Mouse (Mus musculus): Measurements from ENCODE around the gene Spef1. TPM values are rescaled to one million over a fixed set of nuclear protein-coding genes. Genes with fewer than 3 reads are reported as not detected.

Spef1 gene
- polyA plus RNA-seq, 1 experiment from 2014 or later, result 1.3 TPM

DNA sequence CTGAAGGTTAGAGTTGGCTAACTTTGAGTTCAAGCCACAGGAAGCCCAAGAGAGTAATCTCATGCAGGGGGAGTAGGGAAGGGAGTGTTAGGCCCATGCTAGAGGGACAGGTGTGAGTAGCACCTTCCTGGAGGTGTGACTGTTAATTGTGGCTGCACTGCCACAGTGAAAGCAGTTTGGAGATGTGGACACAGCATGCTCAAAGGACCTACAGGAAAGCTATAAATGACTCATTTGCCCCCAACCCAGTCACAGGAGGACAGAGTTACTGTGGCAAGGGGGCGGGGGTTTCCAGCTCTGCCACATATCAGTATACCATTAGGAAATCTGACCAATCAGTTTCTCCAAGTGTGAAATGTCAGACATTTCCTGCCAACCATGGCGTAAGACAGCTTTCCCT is 41.5 kb downstream of the Spef1 start:
- no peak overlapping the region for H3K27ac ChIP-seq (ENCODE audit: low read depth, low read length)
- no peak overlapping the region for H3K9ac ChIP-seq (ENCODE audit: low read depth, low read length)
- H3K27me3 ChIP-seq (replicated peaks; ENCODE audit: control insufficient read depth, insufficient read depth, low read length), result no peaks in the 10 kb centered on the region
- H3K4me1 ChIP-seq (replicated peaks; ENCODE audit: control insufficient read depth, insufficient read depth, low read length), result peaks cover 20% of the 10 kb centered on the region
- no peak overlapping the region for H3K4me2 ChIP-seq
- ATAC-seq (replicated peaks; ENCODE audit: low FRiP score) (no peak), DNase-seq (ENCODE audit: low spot score) (no peak)
- 83% methylated on average over 2 of the region's 2 CpGs for WGBS
- H3K9me3 ChIP-seq (ENCODE audit: control insufficient read depth, low read length), result no peaks in the 10 kb centered on the region
- H3K4me3 ChIP-seq (ENCODE audit: low read depth, low read length), result no peak overlapping the region
- peaks cover 39% of the 10 kb centered on the region for H3K36me3 ChIP-seq (ENCODE audit: control insufficient read depth, insufficient read depth, low read length)

DNA sequence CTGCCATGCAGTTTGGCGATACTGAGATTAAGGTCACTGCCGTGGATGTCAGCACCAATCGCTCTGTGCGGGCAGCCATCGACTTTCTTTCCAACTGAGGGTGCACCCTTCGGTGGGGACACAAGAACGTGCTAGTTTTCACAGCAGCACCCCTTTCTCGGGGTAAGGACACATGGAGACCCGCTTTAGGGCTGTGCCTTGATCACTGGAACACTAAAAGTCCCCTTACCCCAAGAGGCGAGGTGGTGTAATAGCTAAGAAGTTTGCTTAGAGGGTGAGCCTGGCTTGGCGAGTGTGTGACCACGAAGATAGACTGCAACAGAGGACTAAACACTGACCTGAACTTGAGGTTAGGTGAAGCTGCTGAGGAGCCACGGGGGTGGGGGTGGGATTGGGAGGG is 42.0 kb downstream of the Spef1 start:
- DNase-seq (ENCODE audit: low spot score) (no peak), ATAC-seq (replicated peaks; ENCODE audit: low FRiP score) (no peak)
- no peak overlapping the region for H3K27ac ChIP-seq (ENCODE audit: low read depth, low read length)
- no peaks in the 10 kb centered on the region for H3K9me3 ChIP-seq (ENCODE audit: control insufficient read depth, low read length)
- H3K4me1 ChIP-seq (replicated peaks; ENCODE audit: control insufficient read depth, insufficient read depth, low read length), result peaks cover 20% of the 10 kb centered on the region
- H3K4me2 ChIP-seq, result no peak overlapping the region
- H3K36me3 ChIP-seq (ENCODE audit: control insufficient read depth, insufficient read depth, low read length), result peaks cover 37% of the 10 kb centered on the region
- no peak overlapping the region for H3K4me3 ChIP-seq (ENCODE audit: low read depth, low read length)
- H3K27me3 ChIP-seq (replicated peaks; ENCODE audit: control insufficient read depth, insufficient read depth, low read length), result no peaks in the 10 kb centered on the region
- H3K9ac ChIP-seq (ENCODE audit: low read depth, low read length), result no peak overlapping the region
- WGBS, result 69% methylated on average over 13 of the region's 13 CpGs

DNA sequence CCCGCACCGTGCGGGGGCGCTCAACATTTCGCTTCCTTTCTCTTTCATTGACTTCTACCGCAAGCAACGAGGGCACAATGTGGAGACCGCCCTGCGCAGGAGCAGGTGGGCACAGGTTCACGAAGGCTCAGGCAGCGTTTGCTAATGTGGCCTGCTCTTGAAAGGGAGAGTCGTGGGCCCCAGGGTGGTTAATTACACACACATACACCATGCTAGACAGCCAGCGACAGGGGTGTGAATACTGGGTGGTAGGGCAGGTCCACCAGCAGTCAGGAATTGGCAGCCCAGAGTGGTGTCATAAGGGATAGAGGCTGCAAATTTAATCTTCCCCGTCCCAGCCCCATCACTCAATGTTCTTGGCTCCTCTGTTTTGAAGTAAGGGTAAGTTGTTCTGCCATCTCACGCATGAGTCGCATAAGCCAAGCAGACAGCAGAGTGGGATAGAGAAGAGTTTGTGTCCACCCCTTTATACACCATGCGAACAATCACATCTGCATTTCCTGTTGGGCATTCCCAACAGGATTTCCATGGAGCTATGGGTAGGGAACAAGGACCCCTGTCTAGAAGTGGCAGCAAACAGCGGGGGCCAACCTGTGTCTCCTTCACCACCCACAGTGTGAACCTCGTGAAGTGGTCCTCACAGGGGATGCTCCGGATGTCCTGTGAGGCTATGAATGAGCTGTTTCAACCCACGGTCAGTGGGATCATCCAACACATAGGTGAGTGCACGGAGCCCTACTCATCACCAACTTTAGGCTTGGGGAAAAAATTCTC is 43.9 kb downstream of the Spef1 start:
- H3K4me3 ChIP-seq (ENCODE audit: low read depth, low read length), result no peak overlapping the region
- peaks cover 39% of the 10 kb centered on the region for H3K36me3 ChIP-seq (ENCODE audit: control insufficient read depth, insufficient read depth, low read length)
- H3K27me3 ChIP-seq (replicated peaks; ENCODE audit: control insufficient read depth, insufficient read depth, low read length), result no peaks in the 10 kb centered on the region
- ATAC-seq (replicated peaks; ENCODE audit: low FRiP score), result 0 out of 2 replicates have a peak, but pooled peaks have one; percentile 16
- no peak overlapping the region for H3K27ac ChIP-seq (ENCODE audit: low read depth, low read length)
- H3K9ac ChIP-seq (ENCODE audit: low read depth, low read length), result no peak overlapping the region
- H3K4me1 ChIP-seq (replicated peaks; ENCODE audit: control insufficient read depth, insufficient read depth, low read length), result peaks cover 24% of the 10 kb centered on the region
- WGBS, result 74% methylated on average over 22 of the region's 22 CpGs
- no peak for DNase-seq (ENCODE audit: low spot score)
- peak overlapping the region; percentile 46 for H3K4me2 ChIP-seq
- H3K9me3 ChIP-seq (ENCODE audit: control insufficient read depth, low read length), result no peaks in the 10 kb centered on the region

DNA sequence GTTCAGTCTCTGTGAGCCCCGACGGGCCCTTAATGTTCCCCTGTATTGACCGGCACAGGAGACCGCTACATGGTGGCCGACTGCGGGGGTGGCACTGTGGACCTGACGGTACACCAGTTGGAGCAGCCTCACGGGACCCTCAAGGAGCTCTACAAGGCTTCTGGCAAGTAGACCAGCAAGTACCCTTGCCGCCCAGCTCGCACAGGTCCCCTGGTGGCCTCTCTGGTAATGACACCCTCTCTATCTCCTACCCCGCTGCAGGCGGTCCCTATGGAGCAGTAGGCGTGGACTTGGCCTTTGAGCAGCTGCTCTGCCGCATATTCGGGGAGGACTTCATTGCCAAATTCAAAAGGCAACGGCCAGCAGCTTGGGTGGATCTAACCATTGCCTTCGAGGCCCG is 44.5 kb downstream of the Spef1 start:
- H3K4me2 ChIP-seq, result peak overlapping the region; percentile 46
- H3K9me3 ChIP-seq (ENCODE audit: control insufficient read depth, low read length), result no peaks in the 10 kb centered on the region
- H3K4me1 ChIP-seq (replicated peaks; ENCODE audit: control insufficient read depth, insufficient read depth, low read length), result peaks cover 24% of the 10 kb centered on the region
- H3K36me3 ChIP-seq (ENCODE audit: control insufficient read depth, insufficient read depth, low read length), result peaks cover 38% of the 10 kb centered on the region
- H3K27ac ChIP-seq (ENCODE audit: low read depth, low read length), result 0 out of 2 replicates have a peak overlapping the region, but pooled peaks have one; percentile 21
- no peaks in the 10 kb centered on the region for H3K27me3 ChIP-seq (replicated peaks; ENCODE audit: control insufficient read depth, insufficient read depth, low read length)
- 25% methylated on average over 18 of the region's 18 CpGs for whole genome bisulfite sequencing
- ATAC-seq (replicated peaks; ENCODE audit: low FRiP score) (peak; percentile 81), DNase-seq (ENCODE audit: low spot score) (peak; percentile 83)
- H3K9ac ChIP-seq (ENCODE audit: low read depth, low read length), result no peak overlapping the region
- no peak overlapping the region for H3K4me3 ChIP-seq (ENCODE audit: low read depth, low read length)

DNA sequence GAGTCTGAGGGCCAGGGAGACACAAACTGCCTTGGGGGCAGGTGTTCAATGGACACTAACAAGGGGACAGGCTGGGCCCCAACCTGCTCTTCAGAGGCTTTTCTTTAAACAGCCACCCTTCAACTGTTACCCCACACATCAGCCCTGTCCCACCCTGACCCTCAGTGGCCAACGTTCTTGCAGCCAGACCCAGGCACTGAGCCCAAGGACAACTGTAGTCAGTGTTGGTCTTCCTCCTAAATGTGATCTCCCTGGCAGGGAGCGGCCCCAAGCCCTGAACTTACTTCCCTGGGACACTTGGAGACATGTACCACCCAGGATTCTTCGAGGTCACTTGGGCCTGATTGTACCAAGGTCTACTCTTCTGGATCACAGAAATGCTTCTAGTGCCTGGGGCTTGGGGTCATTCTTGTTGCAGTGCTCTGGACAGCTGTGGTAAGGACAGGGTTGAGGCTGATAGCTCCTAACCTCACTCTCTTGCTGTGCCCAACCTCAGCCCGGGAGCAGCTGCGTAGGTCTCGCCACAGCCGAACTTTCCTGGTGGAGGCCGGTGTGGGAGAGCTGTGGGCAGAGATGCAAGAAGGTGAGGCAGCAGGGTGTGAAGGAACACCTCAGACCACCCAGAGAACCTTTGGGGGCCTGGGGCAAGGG is 45.6 kb downstream of the Spef1 start:
- Histone ChIP-seq H3K27me3 (replicated peaks; ENCODE audit: control insufficient read depth, insufficient read depth, low read length) (no peaks in the 10 kb centered on the region), H3K36me3 (ENCODE audit: control insufficient read depth, insufficient read depth, low read length) (peaks cover 26% of the 10 kb centered on the region), H3K9me3 (ENCODE audit: control insufficient read depth, low read length) (no peaks in the 10 kb centered on the region), H3K4me2 (no peak overlapping the region), H3K4me1 (replicated peaks; ENCODE audit: control insufficient read depth, insufficient read depth, low read length) (peaks cover 25% of the 10 kb centered on the region), H3K4me3 (ENCODE audit: low read depth, low read length) (no peak overlapping the region), H3K27ac (ENCODE audit: low read depth, low read length) (no peak overlapping the region), H3K9ac (ENCODE audit: low read depth, low read length) (no peak overlapping the region)
- ATAC-seq (replicated peaks; ENCODE audit: low FRiP score), result no peak
- no peak for DNase-seq (ENCODE audit: low spot score)
- 92% methylated on average over 8 of the region's 8 CpGs for WGBS

DNA sequence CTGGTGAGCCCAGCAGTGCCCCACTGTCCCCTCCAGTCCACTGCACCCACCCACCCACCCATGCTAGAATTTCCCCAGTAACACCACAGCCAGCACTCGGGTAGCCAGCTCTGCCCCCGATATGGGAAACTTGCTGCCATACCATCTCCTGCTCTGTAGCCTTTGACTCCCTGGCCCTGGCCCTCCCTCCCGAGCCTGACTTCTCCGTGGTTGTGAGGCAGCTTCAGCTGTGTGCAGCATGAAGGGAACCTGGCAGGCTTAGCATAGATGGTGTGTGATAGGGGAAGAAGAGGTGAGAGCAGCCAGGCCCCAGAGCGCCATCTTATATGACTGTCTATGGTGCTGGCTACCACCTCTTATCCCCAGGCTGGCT is 46.6 kb downstream of the Spef1 start:
- Histone ChIP-seq H3K9me3 (ENCODE audit: control insufficient read depth, low read length) (no peaks in the 10 kb centered on the region), H3K4me3 (ENCODE audit: low read depth, low read length) (no peak overlapping the region), H3K36me3 (ENCODE audit: control insufficient read depth, insufficient read depth, low read length) (peaks cover 23% of the 10 kb centered on the region; the same call in 1 of the 2 replicates), H3K27ac (ENCODE audit: low read depth, low read length) (0 out of 2 replicates have a peak overlapping the region, but pooled peaks have one; percentile 48), H3K4me2 (no peak overlapping the region), H3K27me3 (replicated peaks; ENCODE audit: control insufficient read depth, insufficient read depth, low read length) (no peaks in the 10 kb centered on the region), H3K4me1 (replicated peaks; ENCODE audit: control insufficient read depth, insufficient read depth, low read length) (peaks cover 33% of the 10 kb centered on the region), H3K9ac (ENCODE audit: low read depth, low read length) (no peak overlapping the region)
- 65% methylated on average over 5 of the region's 5 CpGs for WGBS
- ATAC-seq (replicated peaks; ENCODE audit: low FRiP score) (no peak), DNase-seq (ENCODE audit: low spot score) (no peak)

DNA sequence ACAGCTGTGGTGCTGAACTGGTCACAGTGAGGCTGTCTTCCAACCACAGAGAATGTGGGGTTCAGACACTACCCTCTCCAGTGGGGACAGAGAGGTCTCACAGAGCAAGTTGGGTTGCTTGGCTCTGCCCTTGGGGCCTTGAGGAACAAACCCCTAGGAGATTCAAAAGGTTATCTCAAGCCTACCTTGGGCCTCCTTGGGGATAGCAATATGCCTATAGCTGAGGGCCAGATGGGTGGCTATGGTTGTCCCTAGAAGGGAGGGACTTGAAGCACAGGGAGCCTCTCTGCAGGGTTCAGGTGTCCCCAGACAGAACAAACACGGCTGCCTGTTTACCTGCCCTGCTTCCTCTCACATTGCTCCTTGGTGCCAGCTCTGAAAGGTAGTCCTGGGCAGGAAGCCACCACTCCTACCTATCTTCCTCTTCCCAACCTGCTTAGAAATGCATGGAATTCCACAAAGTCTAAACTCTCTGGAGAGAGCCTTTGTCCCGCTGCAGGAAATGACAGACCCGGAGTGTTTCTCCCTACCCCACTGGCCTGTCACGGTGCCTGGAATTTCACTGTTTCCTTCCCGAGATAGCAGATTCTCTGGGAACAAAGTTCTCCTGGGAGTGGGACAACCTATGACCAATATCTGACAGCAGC is 47.1 kb downstream of the Spef1 start:
- H3K9ac ChIP-seq (ENCODE audit: low read depth, low read length), result 0 out of 2 replicates have a peak overlapping the region, but pooled peaks have one; percentile 14
- H3K36me3 ChIP-seq (ENCODE audit: control insufficient read depth, insufficient read depth, low read length), result peaks cover 20% of the 10 kb centered on the region; the same call in 1 of the 2 replicates
- H3K27me3 ChIP-seq (replicated peaks; ENCODE audit: control insufficient read depth, insufficient read depth, low read length), result no peaks in the 10 kb centered on the region
- peak overlapping the region; percentile 55 for H3K27ac ChIP-seq (ENCODE audit: low read depth, low read length)
- H3K9me3 ChIP-seq (ENCODE audit: control insufficient read depth, low read length), result no peaks in the 10 kb centered on the region
- 55% methylated on average over 5 of the region's 5 CpGs for WGBS
- ATAC-seq (replicated peaks; ENCODE audit: low FRiP score) (no peak), DNase-seq (ENCODE audit: low spot score) (no peak)
- H3K4me3 ChIP-seq (ENCODE audit: low read depth, low read length), result no peak overlapping the region
- peaks cover 38% of the 10 kb centered on the region for H3K4me1 ChIP-seq (replicated peaks; ENCODE audit: control insufficient read depth, insufficient read depth, low read length)
- no peak overlapping the region for H3K4me2 ChIP-seq

DNA sequence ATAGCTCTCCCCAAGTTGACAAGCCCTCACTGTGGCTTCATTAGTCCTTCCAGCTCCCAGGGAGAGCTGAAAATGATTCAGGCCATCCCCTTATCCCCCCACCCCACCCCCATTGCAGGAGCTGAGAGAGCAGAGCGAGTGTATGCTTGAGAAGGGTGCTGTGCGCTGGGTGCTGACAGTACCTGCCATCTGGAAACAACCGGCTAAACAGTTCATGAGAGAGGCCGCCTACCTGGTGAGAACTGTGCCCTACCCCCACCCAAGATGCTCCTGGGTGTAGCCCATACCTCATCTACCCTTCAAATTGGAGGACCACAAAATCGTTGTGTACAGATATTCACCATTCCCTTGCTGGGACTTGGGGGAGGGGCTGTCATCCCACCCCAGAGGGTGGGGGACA is 47.8 kb downstream of the Spef1 start:
- no peak overlapping the region for H3K4me3 ChIP-seq (ENCODE audit: low read depth, low read length)
- H3K4me1 ChIP-seq (replicated peaks; ENCODE audit: control insufficient read depth, insufficient read depth, low read length), result peaks cover 45% of the 10 kb centered on the region
- peaks cover 13% of the 10 kb centered on the region; the same call in 1 of the 2 replicates for H3K36me3 ChIP-seq (ENCODE audit: control insufficient read depth, insufficient read depth, low read length)
- H3K9me3 ChIP-seq (ENCODE audit: control insufficient read depth, low read length), result no peaks in the 10 kb centered on the region
- DNase-seq (ENCODE audit: low spot score), result no peak
- no peak overlapping the region for H3K27ac ChIP-seq (ENCODE audit: low read depth, low read length)
- 92% methylated on average over 5 of the region's 5 CpGs for WGBS
- ATAC-seq (replicated peaks; ENCODE audit: low FRiP score), result no peak
- no peak overlapping the region for H3K4me2 ChIP-seq
- no peak overlapping the region for H3K9ac ChIP-seq (ENCODE audit: low read depth, low read length)
- H3K27me3 ChIP-seq (replicated peaks; ENCODE audit: control insufficient read depth, insufficient read depth, low read length), result no peaks in the 10 kb centered on the region
